Mouse (Mus musculus): ENCODE measurements at regions not wholly inside any gene's neighbourhood (a gene's known extent, or its start where the extent isn't known, plus 50 kb on each side); places are given as distances from the start of the nearest gene placed in this dataset.
A peak's percentile ranks its signal among the peaks of the same experiment; 100 is the strongest.

DNA sequence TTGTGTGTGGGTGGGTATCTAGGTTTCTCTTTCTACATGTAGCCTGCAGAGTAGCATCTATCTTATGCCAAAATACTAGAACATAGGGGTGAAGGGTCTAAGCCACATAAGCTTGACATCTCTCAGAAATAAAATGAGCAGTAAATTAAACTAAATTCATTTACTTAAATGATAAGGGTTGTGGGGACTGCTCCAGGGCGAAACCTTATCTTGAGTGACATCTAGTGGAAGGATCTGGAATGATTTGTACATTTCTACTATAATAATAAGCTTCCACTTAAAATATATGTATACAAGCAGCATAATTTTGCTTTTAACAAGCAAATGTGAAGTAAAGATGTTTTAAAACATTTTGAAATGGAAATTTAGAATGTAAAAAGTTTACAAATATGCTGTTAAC is 271.4 kb downstream of the Vgll3 start:
- peak; percentile 8 for DNase-seq (ENCODE audit: low spot score)

DNA sequence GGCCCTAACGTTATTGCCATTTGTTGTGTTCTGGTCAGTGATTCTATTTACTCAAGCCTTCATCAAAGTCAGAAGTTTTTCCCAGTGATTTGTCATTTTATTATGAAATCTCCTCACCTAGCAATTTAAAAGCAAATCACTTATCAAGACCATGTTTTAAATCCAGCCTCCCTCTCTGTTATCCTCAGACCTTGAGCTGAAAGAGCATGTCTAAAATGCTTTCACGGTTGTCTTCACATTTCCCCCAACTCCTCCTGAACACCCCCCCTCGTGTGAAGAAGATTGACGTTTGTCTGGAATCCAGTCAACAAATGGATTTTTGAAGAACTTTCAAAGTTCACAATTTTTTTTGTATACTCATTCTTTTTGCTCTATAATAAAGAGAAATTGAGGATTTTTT is 277.7 kb downstream of the Vgll3 start:
- no peak for DNase-seq (ENCODE audit: low spot score)

DNA sequence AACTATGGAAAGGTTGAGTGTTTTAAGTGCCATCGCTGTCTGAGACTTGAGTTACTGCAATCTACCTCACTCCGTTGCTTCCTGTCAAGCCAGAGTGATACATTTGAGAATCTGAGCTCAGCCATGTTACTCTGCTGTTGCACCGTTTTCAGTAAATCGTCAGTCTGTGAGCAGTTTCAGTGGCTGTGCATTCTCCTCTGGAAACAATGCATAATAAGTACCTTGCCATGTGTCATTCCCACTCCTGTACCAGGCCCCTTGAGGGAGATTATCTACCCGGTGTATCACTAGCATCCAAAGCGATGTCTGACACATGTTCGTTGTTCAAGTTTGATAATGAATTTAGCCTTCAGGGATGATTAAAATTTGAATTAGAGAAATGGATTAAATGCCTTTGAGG is 280.6 kb downstream of the Vgll3 start:
- DNase-seq (ENCODE audit: low spot score), result no peak

DNA sequence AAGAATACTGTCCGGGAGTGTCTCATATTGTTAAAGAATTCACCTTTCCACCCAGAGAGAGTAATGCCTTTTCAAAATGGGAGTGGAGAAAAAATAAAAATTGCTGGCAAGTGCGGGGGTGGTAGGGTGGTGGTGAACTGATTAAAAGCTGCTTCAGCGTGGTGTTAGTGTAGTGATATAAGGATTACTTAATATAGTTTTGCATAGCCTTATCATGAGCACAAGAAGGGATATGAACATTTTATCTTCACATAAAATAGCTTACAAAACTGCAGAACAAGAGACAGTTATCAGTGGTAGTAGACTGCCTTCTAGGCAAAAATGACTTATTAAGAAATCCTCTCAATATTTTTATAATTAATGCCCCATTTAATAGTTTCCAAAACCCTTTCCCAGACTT is 302.9 kb downstream of the Vgll3 start:
- no peak for DNase-seq (ENCODE audit: low spot score)

DNA sequence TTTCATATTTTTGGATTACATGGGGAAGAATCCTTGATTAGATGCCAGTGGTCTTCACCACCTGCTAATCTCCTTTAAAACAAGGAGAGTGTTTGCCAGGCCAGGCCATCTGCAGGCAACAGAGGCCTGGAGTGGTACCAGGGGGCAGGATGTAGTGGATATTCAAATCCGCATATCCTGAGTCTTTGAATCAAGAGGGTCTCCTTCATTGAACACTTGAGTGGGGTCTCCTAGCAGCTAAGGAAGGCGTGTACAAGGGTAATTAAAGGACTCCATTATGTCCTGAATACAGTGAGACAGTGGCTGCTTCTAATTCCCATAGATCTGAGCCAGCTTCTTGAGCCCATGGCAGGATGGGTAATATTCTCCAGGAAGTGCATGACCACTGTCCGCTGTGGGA is 322.7 kb downstream of the Vgll3 start:
- no peak for DNase-seq (ENCODE audit: low spot score)

DNA sequence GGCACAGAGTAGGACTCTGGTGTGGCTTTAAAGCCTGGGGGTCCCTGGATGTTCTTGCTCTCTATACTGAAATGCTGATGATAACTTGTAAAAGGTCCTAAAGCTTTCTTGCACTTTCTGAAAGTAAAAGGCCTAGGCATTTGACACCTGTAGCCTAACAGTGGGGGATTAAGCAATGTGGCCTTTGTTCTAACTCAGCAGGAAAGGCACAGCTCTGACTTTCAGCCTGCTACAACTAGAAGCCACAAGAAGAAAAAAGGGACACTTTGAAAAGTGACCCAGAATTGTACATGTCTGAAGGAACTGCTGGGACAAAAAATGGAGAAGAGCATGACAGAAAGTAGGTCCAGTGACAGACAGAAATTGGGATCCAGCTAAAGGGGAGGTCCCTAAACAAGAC is 329.7 kb downstream of the Vgll3 start:
- no peak for DNase-seq (ENCODE audit: low spot score)

DNA sequence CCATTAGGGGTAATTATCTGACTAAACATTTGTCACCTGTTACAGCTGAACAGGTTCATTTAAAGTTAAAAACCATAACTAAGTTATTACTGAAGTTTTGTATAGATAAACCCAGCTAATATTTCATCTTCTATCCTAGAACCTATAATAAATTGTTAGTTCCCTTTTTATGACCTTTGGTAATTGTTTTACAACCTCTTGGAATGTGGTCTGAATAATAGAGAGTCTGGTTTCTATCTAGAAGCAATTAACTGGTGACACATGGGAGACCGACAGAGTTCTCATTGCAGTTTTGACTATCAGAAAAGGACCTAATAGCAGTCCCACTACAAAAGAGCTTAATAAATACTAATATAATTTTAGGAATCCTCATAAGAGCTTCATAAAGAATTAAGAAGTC is 330.2 kb downstream of the Vgll3 start:
- DNase-seq (ENCODE audit: low spot score), result no peak

DNA sequence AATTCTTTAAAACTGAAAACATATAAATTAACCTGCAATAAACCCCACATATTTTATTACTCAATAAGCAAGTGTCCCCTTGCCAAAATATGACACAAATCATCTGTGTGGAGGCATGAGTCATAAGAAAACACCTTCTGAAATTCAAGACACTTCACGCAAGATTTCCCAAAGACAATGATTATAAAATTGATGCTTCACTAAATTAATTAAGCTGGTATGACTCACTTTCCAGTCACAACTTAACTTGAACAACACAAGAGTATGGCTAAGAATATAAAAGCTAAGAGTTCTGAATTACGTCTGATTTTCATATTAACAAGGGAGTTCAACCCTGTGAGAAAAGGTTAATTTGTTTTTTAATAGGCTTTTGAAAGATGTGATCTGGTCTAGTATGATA is 353.2 kb downstream of the Vgll3 start:
- DNase-seq (ENCODE audit: low spot score), result no peak

DNA sequence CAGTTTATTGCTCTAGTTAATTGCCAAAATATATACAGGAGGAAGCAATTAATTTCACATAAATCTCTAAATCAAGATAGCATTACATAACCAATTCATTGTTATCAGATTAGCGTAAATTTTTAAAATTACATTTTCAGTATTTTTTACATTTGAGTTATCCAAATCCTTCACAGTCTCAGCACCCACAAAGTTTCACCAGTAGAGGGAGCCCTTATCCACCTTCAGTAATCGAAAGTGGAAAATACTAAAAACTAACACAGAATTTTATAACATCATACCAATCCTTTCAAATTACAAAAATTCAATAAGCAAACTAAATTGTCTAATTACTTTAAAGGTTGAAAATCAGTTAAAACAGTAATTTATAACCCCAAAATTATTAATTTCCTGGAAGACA is 375.7 kb downstream of the Vgll3 start:
- peak; percentile 37 for DNase-seq (ENCODE audit: low spot score)

DNA sequence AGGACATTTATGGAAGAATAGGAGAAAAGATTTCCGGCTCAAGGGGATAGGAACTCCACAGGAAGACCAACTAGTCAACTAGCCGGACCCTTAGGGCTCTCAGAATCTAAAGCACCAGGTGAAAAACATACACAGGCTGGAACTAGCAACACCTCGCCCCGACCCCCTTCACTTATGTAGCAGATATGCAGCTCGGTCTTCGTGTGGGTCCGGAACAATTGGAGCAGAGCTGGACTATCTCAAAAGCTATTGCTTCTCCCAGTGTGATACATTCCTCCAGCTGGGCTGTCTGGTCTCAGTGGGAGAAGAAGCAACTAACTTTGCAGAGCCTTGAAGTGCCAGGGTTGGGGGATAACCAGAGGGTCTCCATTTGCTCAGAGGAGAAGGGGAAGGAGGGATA is 386.3 kb downstream of the Vgll3 start:
- DNase-seq (ENCODE audit: low spot score), result no peak
